18 mouse cellular contexts compared by ENCODE assay signal in genomic region chr9:101057156-101057555, GRCm38 (mm10).
"Had no signal": no experiment of that assay in that cellular context is flagged by ENCODE, and none has a peak within 500 bp of the region (broad histone marks: within the 10 kb centered on the region; RNA-seq: fewer than 3 reads in every experiment).

No protein-coding gene starts in this region.

- H3K4me3 ChIP-seq: layer of hippocampus, adult 2 months; limb, embryonic 10.5 days; limb, embryonic 13.5 days; liver, embryonic 13.5 days; midbrain, embryonic 12.5 days; midbrain, embryonic 15.5 days; neural tube, embryonic 13.5 days had no signal

- DNase-seq: kidney, adult 2 months; kidney, postnatal 25 days; layer of hippocampus, adult 9-11 months; liver; liver, embryonic 13.5 days; lung, adult 2 months; lung, postnatal 14 days; retina, postnatal 1 day; right cerebral cortex, postnatal 25 days had no signal

- H3K27me3 ChIP-seq: limb, embryonic 13.5 days; liver, embryonic 13.5 days; midbrain, embryonic 12.5 days; midbrain, embryonic 15.5 days; neural tube, embryonic 13.5 days had no signal

- ATAC-seq: midbrain, embryonic 15.5 days had no signal

- H3K4me2 ChIP-seq: limb, embryonic 13.5 days; liver, embryonic 13.5 days; midbrain, embryonic 12.5 days; midbrain, embryonic 15.5 days; neural tube, embryonic 13.5 days had no signal

- H3K4me1 ChIP-seq: limb, embryonic 13.5 days; liver, embryonic 13.5 days; midbrain, embryonic 12.5 days; midbrain, embryonic 15.5 days; neural tube, embryonic 13.5 days had no signal

- H3K27ac ChIP-seq: kidney, postnatal 0 days; layer of hippocampus, adult 2 months; limb, embryonic 10.5 days; limb, embryonic 13.5 days; liver, embryonic 13.5 days; macrophage; midbrain, embryonic 12.5 days; midbrain, embryonic 15.5 days; neural tube, embryonic 13.5 days; stomach, postnatal 0 days had no signal

- H3K9me3 ChIP-seq: limb, embryonic 13.5 days; liver, embryonic 13.5 days; midbrain, embryonic 12.5 days; midbrain, embryonic 15.5 days; neural tube, embryonic 13.5 days had no signal

- H3K36me3 ChIP-seq: limb, embryonic 10.5 days; limb, embryonic 13.5 days; liver, embryonic 13.5 days; midbrain, embryonic 12.5 days; midbrain, embryonic 15.5 days; neural tube, embryonic 13.5 days had no signal

- H3K9ac ChIP-seq: limb, embryonic 13.5 days; liver, embryonic 13.5 days; midbrain, embryonic 12.5 days; midbrain, embryonic 15.5 days; neural tube, embryonic 13.5 days had no signal
